Mouse (Mus musculus) liver, embryonic 11.5 days (tissue): ENCODE data around the gene Npm3. TPM values are rescaled to one million over a fixed set of nuclear protein-coding genes. Genes with fewer than 3 reads are reported as not detected.

Experiments
- ATAC-seq: fragments of 200-750 bp; cut with Nextera tagmentation; replicated peaks from 2 replicates; pipeline ENCODE4 v1.8.0; 2017; ENCODE audit warnings: moderate number of reproducible peaks, mild to moderate bottlenecking, moderate TSS enrichment, moderate library complexity; ENCODE audit not compliant: low FRiP score
- DNase-seq: peaks from one replicate; pipeline ENCODE4 v3.0.0-alpha.2; 2017; ENCODE audit warnings: low spot score
- H3K27ac ChIP-seq: fragments of 300-500 bp; sonication (generic); 2 replicates; pipeline ENCODE4 v1.5.1; 2014; ENCODE audit warnings: mild to moderate bottlenecking, low read depth, low read length, control low read depth
- H3K27me3 ChIP-seq: fragments of 300-500 bp; sonication (generic); replicated peaks from 2 replicates; pipeline ENCODE4 v1.6.1; 2014; ENCODE audit warnings: low read length, mixed read lengths; ENCODE audit not compliant: control insufficient read depth, insufficient read depth
- H3K36me3 ChIP-seq: fragments of 300-500 bp; sonication (generic); 2 replicates; pipeline ENCODE4 v1.6.1; 2014; ENCODE audit warnings: mild to moderate bottlenecking, low read length, moderate library complexity, mixed read lengths; ENCODE audit not compliant: control insufficient read depth, insufficient read depth
- H3K4me1 ChIP-seq: fragments of 300-500 bp; sonication (generic); replicated peaks from 2 replicates; pipeline ENCODE4 v1.6.1; 2014; ENCODE audit warnings: low read length, mixed read lengths; ENCODE audit not compliant: control insufficient read depth, insufficient read depth
- H3K4me2 ChIP-seq: fragments of 300-500 bp; sonication (generic); 2 replicates; pipeline ENCODE4 v1.6.1; 2014; ENCODE audit warnings: mild to moderate bottlenecking, control low read depth, moderate library complexity
- H3K4me3 ChIP-seq: fragments of 300-500 bp; sonication (generic); 2 replicates; pipeline ENCODE4 v1.5.1; 2014; ENCODE audit warnings: low read depth, low read length, control low read depth
- H3K9ac ChIP-seq: fragments of 300-500 bp; sonication (generic); 2 replicates; pipeline ENCODE4 v1.6.1; 2014; ENCODE audit warnings: low read depth, low read length, control low read depth
- H3K9me3 ChIP-seq: fragments of 300-500 bp; sonication (generic); 2 replicates; pipeline ENCODE4 v1.6.1; 2016; ENCODE audit warnings: low read length, inconsistent platforms, mixed read lengths; ENCODE audit not compliant: control insufficient read depth
- WGBS: fragments of 180-500 bp; shearing (Covaris S2); extraction: QIAGEN DNeasy Blood & Tissue Kit; methylation state at CpG from one replicate; pipeline ENCODE4 v1.1.7; 2014; 5-methylcytosine and 5-hydroxymethylcytosine counted together
- polyA plus RNA-seq: library from polyadenylated mRNA; unstranded; fragments of >200 nt; fragmentation: Nextera tagmentation; extraction: Ambion mirVana; gene quantifications from 2 replicates; pipeline ENCODE4 v1.2.1, GENCODE M21; 2014

Gene Npm3
- polyA plus RNA-seq, 1 experiment from 2014 or later = 34.5 TPM

GRCm38 (mm10) chr19:45788337-45788736, 38.9 kb upstream of the Npm3 start:
- Histone ChIP-seq H3K4me2 (no peak overlapping the region), H3K9ac (no peak overlapping the region), H3K4me1 (peaks cover 3% of the 10 kb centered on the region; the same call in 1 of the 2 replicates), H3K4me3 (no peak overlapping the region), H3K9me3 (no peaks in the 10 kb centered on the region), H3K27me3 (no peaks in the 10 kb centered on the region), H3K36me3 (no peaks in the 10 kb centered on the region), H3K27ac (no peak overlapping the region)
- WGBS = 61% methylated on average over 4 of the region's 4 CpGs
- DNase-seq = no peak
- ATAC-seq = no peak

- Histone ChIP-seq H3K4me2 (no peak overlapping the region), H3K9ac (no peak overlapping the region), H3K27me3 (no peaks in the 10 kb centered on the region), H3K4me1 (peaks cover 3% of the 10 kb centered on the region; the same call in 1 of the 2 replicates), H3K27ac (no peak overlapping the region), H3K4me3 (no peak overlapping the region), H3K36me3 (no peaks in the 10 kb centered on the region), H3K9me3 (no peaks in the 10 kb centered on the region)
- ATAC-seq = no peak
- DNase-seq = no peak
- 66% methylated on average over 3 of the region's 3 CpGs for WGBS
Measured at GRCm38 (mm10) chr19:45787450-45787849, 38.1 kb upstream of the Npm3 start.

- DNase-seq (no peak), ATAC-seq (no peak)
- no peaks in the 10 kb centered on the region for H3K9me3 ChIP-seq
- H3K4me1 ChIP-seq = peaks cover 19% of the 10 kb centered on the region
- H3K9ac ChIP-seq = no peak overlapping the region
- H3K4me2 ChIP-seq = no peak overlapping the region
- no peaks in the 10 kb centered on the region for H3K27me3 ChIP-seq
- no peaks in the 10 kb centered on the region for H3K36me3 ChIP-seq
- H3K27ac ChIP-seq = no peak overlapping the region
- 61% methylated on average over 3 of the region's 3 CpGs for WGBS
- H3K4me3 ChIP-seq = no peak overlapping the region
Measured at GRCm38 (mm10) chr19:45785470-45785869, 36.1 kb upstream of the Npm3 start.

- 34% methylated on average over 17 of the region's 17 CpGs for WGBS
- H3K4me2 ChIP-seq = peak overlapping the region; percentile 87
- peaks cover 6% of the 10 kb centered on the region; the same call in 1 of the 2 replicates for H3K36me3 ChIP-seq
- H3K4me3 ChIP-seq = peak overlapping the region; percentile 97
- ATAC-seq = no peak; the same call in 1 of the 2 replicates
- H3K27ac ChIP-seq = peak overlapping the region; percentile 74
- no peaks in the 10 kb centered on the region for H3K27me3 ChIP-seq
- peak overlapping the region; percentile 93 for H3K9ac ChIP-seq
- DNase-seq = no peak
- H3K4me1 ChIP-seq = peaks cover 23% of the 10 kb centered on the region
- no peaks in the 10 kb centered on the region for H3K9me3 ChIP-seq
Measured at GRCm38 (mm10) chr19:45783933-45784576, 34.7 kb upstream of the Npm3 start.

- Histone ChIP-seq H3K36me3 (peaks cover 8% of the 10 kb centered on the region; the same call in 1 of the 2 replicates), H3K4me2 (peak within 1 kb of the TSS; percentile 87), H3K4me1 (peaks cover 23% of the 10 kb centered on the region), H3K27me3 (no peaks in the 10 kb centered on the region), H3K9ac (peak within 1 kb of the TSS; percentile 93), H3K9me3 (no peaks in the 10 kb centered on the region), H3K27ac (peak within 1 kb of the TSS; percentile 88), H3K4me3 (peak within 1 kb of the TSS; percentile 97)
- under 1% methylated on average over 68 of the region's 71 CpGs for WGBS
- DNase-seq = peak; percentile 95
- peak; percentile 96 for ATAC-seq
Measured at GRCm38 (mm10) chr19:45783181-45783932, 34.0 kb upstream of the Npm3 start, which contains the start of gene Mgea5. Mgea5 (minus strand) TSS chr19:45783837.

- under 1% methylated on average over 36 of the region's 36 CpGs for WGBS
- peak overlapping the region; percentile 93 for H3K9ac ChIP-seq
- DNase-seq (peak; percentile 77), ATAC-seq (peak; percentile 46)
- peak overlapping the region; percentile 97 for H3K4me3 ChIP-seq
- H3K27ac ChIP-seq = peak overlapping the region; percentile 88
- H3K27me3 ChIP-seq = no peaks in the 10 kb centered on the region
- no peaks in the 10 kb centered on the region for H3K9me3 ChIP-seq
- peaks cover 23% of the 10 kb centered on the region for H3K4me1 ChIP-seq
- H3K36me3 ChIP-seq = peaks cover 16% of the 10 kb centered on the region
- H3K4me2 ChIP-seq = peak overlapping the region; percentile 85
Measured at GRCm38 (mm10) chr19:45782315-45783001, 33.1 kb upstream of the Npm3 start.

- Histone ChIP-seq H3K4me2 (peak overlapping the region; percentile 85), H3K9me3 (no peaks in the 10 kb centered on the region), H3K9ac (no peak overlapping the region), H3K4me1 (peaks cover 23% of the 10 kb centered on the region), H3K36me3 (peaks cover 21% of the 10 kb centered on the region), H3K27me3 (no peaks in the 10 kb centered on the region), H3K27ac (no peak overlapping the region), H3K4me3 (peak overlapping the region; percentile 97)
- DNase-seq (no peak), ATAC-seq (no peak)
- 62% methylated on average over 8 of the region's 8 CpGs for WGBS
Measured at GRCm38 (mm10) chr19:45781676-45782075, 32.3 kb upstream of the Npm3 start.

GRCm38 (mm10) chr19:45780350-45780915, 31.0 kb upstream of the Npm3 start:
- H3K36me3 ChIP-seq = peaks cover 30% of the 10 kb centered on the region
- H3K9ac ChIP-seq = 0 out of 2 replicates have a peak overlapping the region, but pooled peaks have one; percentile 16
- ATAC-seq (no peak), DNase-seq (no peak)
- H3K4me2 ChIP-seq = peak overlapping the region; percentile 85
- H3K4me3 ChIP-seq = peak overlapping the region; percentile 6; the same call in 1 of the 2 replicates
- WGBS = 80% methylated on average over 13 of the region's 13 CpGs
- no peaks in the 10 kb centered on the region for H3K9me3 ChIP-seq
- H3K27me3 ChIP-seq = no peaks in the 10 kb centered on the region
- H3K4me1 ChIP-seq = peaks cover 23% of the 10 kb centered on the region
- H3K27ac ChIP-seq = no peak overlapping the region
